Mouse (Mus musculus): Measurements from ENCODE around the gene Ccr9. TPM values are rescaled to one million over a fixed set of nuclear protein-coding genes. Genes with fewer than 3 reads are reported as not detected.

Ccr9 gene
- total RNA-seq (2021) = under 1 TPM in 1 of 2 experiments, not detected in 1; 0.09 TPM
- long read RNA-seq, partial matches to known transcripts = 0 of 4 reads
- long read RNA-seq, other reads (novel, unspliced or antisense) = 4 of 4 reads

DNA sequence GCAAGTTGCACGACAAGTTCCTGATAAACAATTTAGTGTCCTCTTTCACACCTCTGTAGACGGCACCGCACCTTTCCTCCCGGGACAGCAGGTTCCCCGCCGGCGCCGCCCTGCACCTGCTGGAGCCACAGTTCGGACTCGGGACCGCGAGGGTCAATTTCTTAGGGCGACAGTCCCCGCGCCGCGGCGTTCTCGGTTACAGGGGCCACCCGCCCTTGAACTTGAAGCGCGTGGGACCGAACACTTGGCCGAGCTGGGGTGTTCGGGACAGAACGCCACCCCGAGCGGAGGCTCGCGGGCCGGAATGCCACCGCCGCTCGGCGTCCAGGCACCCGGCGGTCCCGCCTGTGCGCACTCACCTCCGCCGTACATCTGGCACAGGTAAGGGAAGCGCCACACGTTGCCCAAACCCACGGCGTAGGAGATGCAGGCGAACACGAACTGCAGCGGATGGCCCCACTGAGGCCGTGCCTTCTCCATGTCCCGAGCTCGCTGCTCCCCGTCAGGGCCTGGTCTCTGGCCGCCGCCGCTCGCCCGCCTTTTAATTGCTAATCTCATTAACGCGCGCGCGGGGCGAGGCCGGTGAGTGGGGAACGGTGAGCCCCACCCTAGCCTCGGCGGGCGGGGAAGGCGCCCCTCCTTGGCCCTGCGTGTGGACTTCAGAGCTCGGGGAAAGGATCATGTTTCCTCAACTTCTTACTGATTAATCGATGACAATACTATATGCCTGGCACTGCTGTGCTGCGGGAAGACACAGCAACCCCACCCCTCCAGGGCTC, at the start of gene Ccr9, which contains the start of gene Slc6a20a:
Gene Ccr9 (plus strand): TSS at position 113 of the 779 bp plus-strand sequence.
Gene Slc6a20a (minus strand): TSS at position 559 of the 779 bp plus-strand sequence.
- no peak for DNase-seq (ENCODE audit: low spot score in 2 of 2)

- DNase-seq (ENCODE audit: low spot score in 2 of 2) = no peak
Observed at GRCm38 (mm10) chr9:123631666-123632065, 46.6 kb upstream of the Ccr9 start.

DNA sequence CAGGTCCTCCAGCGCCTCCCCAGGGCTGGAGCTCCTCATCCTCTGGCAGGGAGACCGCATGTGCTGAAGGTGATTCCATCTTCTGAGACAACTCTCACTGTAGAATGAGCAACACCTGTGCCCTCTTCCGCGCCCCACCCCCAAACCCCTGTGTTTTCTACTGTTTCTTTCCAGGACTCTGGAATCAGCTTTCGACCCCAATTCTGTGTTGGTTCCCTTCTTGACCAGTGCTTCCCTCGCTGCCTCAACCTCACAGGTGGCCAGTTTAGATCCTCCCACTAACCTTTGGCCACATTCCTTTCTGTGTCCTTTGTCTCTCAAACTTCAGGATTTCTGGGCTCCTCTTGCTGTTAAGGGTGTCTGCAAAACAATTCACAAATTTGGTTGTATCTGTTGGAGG, 46.0 kb upstream of the Ccr9 start, which contains the start of gene Slc6a20b:
Gene Slc6a20b (minus strand): TSS at position 285 of the 400 bp plus-strand sequence.
- no peak for DNase-seq (ENCODE audit: low spot score in 2 of 2)

DNA sequence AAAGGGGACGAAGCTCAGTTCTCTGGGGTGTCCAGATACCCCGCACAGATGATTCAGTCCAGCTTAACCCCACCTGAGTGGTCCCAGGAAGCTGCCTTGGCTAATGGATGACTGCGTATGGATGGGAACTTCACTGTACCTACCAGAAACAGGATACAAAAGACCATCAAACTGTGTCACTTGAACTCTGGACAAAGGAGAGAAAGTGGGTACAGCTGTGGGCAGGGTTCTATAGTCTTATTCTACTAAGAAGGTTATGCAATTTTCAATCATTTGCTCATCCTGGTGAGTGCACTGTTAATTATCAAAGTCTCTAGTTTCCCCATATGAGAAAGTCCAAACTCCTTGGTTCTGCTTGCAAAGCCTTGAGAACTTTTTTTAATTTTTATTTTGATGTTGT, 45.2 kb upstream of the Ccr9 start:
- no peak for DNase-seq (ENCODE audit: low spot score in 2 of 2)

- no peak for DNase-seq (ENCODE audit: low spot score in 2 of 2)
Observed at GRCm38 (mm10) chr9:123636771-123637170, 41.5 kb upstream of the Ccr9 start.

DNA sequence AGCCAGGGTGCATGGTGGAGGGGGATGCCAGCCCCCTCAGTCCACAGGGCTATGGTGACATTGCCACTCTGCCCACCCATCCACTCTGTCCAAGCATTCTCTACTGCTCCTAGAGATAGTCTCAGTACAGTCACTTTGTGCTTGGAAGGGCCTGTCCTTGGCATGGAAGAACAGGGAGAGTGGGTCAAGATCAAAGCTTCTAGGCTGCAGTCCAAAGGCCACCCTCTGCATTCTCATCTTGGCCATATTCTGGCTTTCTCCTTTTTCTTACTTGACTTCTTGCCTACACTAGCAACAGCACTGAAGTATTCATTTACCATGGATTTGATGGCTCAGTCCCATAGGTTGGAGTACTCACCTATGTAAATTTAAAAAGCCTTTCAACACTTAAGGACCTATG, 40.0 kb upstream of the Ccr9 start:
- no peak for DNase-seq (ENCODE audit: low spot score in 2 of 2)

- DNase-seq (ENCODE audit: low spot score in 2 of 2) = peak in 1 of 2 experiments; percentile 35
Observed at GRCm38 (mm10) chr9:123638668-123639089, 39.6 kb upstream of the Ccr9 start.

GRCm38 (mm10) chr9:123640106-123640505, 38.1 kb upstream of the Ccr9 start:
- DNase-seq (ENCODE audit: low spot score in 2 of 2) = no peak

DNA sequence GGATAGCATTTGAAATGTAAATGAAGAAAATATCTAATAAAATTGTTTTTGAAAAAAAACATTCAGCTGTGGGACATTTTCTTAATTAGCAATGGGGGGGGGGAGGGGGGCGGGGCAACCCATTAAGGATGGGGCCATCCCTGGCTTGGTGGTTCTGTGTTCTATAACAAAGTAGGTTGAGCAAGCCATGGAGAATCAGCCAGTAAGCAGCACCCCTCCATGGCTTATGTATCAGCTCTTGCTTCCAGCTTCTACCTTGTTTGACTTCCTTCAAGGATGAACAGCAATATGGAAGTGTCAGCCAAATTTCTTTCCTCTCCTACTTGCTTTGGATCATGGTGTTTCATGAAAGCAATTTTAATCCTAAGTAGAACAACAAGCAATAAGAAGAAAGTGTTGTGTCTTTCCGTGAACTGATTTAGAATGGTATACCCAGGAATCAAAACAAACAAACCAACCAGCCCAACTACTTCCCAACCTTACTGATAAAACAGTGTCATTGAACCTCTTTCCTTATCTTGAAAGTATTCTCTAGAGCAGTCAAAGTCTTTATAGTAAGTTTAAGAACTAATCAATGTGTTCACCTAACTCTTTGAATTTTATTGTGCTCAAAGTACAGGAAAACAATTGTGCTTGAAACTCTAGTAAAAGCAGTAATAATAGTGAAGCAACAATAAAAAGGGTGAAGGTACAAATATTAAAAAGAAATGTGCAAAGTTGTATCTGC, 28.3 kb upstream of the Ccr9 start:
- no peak for DNase-seq (ENCODE audit: low spot score in 2 of 2)

GRCm38 (mm10) chr9:123651369-123651768, 26.9 kb upstream of the Ccr9 start:
- DNase-seq (ENCODE audit: low spot score in 2 of 2) = no peak

- DNase-seq (ENCODE audit: low spot score in 2 of 2) = no peak
Observed at GRCm38 (mm10) chr9:123657457-123657856, 20.8 kb upstream of the Ccr9 start.

- no peak for DNase-seq (ENCODE audit: low spot score in 2 of 2)
Observed at GRCm38 (mm10) chr9:123658981-123659380, 19.3 kb upstream of the Ccr9 start.

GRCm38 (mm10) chr9:123659986-123660676, 18.1 kb upstream of the Ccr9 start:
- peak in 1 of 2 experiments; percentile 26 for DNase-seq (ENCODE audit: low spot score in 2 of 2)

- peak; percentile 32 to 41 for DNase-seq (ENCODE audit: low spot score in 2 of 2)
Observed at GRCm38 (mm10) chr9:123665645-123666044, 12.6 kb upstream of the Ccr9 start.

DNA sequence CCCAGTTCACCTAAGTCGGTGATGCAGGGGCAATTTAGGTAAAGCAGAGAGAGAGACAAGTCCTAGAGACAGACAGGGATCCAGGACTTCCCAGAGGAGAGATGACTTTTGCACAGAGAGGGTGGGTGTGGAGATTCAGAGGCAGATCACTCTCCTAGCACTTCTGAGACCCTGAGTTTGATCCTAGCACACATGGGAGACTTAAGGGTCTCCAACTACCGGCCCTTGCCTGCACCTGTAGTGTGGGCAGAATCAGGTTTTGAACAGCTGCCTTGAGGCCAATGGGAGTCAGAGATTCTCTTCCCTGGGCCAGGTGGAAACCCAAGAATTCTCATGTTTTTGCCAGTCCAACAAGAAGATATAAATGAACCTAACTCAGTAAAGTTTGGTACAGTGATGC, 959 bp downstream of the Ccr9 start:
- no peak for DNase-seq (ENCODE audit: low spot score in 2 of 2)

DNA sequence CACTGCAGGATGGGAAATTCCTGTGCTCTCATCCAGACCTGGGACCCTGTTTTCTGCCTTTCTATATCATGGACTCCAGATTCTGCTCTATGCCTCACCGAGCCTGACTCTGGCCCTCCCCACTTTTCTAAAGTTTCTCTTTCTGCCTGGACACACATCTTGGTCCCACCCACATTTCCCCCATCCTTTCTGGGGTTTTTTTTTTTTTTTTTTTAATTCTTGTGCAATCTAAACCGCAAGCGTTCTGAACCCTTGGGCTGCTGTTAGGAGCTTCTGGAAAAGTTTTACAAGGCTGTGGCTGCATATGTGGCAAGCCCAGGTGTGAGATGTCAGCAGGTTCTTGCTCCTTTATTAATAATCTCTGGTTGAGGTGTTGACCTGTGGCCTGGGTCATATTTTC, 5.5 kb downstream of the Ccr9 start:
- no peak for DNase-seq (ENCODE audit: low spot score in 2 of 2)

DNA sequence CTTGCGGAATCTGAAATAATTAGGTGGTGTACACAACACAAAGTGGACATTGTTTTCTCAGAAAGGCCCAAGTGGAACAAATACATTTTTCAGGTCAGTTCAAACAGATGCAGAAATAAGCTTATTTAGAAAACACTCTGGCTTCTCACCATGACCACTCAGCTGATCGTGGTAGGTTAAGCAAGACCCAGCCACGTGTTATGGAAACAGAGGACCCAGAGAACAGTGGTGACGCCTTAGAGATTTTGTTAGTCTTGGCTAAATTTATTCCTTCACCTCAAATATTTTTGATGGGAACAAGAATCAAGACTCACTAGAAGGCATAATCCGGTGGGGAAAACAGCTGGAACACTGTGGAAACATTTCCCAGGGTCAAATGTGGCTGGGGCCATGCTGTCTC, 8.0 kb downstream of the Ccr9 start:
- DNase-seq (ENCODE audit: low spot score in 2 of 2) = no peak

DNA sequence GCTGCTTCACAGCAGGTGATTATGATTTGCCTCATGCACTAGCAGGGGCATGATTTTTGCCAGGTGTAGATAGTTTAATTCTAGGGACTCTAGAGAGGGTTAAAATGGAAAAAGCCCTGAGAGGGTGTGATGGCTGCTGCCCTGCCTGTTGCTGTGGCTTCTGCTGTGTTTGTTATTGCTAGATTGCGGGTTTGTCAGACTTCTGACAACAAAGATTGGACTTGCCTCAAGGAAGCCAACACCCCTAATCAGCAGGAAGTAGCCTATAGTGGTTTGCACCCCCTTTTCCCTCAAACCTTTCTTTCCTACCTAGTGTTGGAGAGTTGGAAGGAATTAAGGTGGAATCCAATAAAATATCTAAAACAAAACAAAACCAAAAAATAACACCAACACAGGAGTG, 10.0 kb downstream of the Ccr9 start:
- DNase-seq (ENCODE audit: low spot score in 2 of 2) = no peak

DNA sequence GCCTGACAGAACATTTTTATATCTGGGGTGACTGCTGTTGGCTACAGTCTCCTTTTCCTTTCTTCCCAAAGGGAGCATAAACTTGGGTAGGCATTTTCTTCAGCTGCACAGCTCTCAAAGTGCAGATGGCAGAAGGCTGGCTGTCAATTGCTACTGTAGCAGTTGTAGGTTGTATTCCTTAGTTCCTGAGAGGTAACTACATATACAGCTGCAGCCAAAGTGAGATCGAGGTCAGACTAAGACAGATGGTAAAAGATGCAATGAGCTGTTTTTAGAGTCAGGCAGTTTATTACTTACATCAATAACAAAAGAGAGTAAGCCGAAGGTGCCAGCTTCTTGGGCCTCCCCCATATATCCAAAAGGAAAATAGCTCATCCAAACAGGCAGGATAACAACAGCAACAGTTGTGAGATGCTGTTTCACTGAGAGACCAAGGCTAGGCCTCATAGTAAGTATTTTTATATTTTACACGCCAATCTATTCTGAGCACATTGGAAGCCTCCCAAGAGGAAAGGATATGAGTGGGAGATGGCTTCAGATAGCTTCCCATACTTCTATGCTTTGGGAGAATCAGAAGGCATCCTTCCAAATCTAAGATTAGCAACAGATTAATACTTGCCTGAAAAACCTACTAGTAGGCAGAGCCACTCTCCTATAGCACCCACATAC, 17.5 kb downstream of the Ccr9 start:
- no peak for DNase-seq (ENCODE audit: low spot score in 2 of 2)

DNA sequence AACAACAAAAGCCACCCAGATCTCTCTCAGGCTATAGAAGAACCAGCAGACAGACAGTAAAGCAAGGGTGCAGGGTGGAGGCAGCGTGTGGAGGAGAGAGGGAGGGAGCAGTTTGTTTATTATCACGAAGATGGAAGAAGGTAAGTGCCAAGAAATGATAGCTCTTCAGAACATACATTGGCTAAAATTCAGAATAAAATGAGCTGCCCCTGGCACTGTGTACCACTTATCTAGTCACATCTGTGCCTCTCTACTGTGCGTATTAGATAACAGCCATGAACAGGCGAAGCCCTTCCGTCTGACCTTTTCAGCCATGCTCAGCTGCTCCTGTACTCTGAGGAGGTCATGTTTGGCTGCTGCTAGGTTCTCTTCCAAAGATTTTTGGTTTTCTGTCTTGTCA, 23.6 kb downstream of the Ccr9 start:
- no peak for DNase-seq (ENCODE audit: low spot score in 2 of 2)

DNA sequence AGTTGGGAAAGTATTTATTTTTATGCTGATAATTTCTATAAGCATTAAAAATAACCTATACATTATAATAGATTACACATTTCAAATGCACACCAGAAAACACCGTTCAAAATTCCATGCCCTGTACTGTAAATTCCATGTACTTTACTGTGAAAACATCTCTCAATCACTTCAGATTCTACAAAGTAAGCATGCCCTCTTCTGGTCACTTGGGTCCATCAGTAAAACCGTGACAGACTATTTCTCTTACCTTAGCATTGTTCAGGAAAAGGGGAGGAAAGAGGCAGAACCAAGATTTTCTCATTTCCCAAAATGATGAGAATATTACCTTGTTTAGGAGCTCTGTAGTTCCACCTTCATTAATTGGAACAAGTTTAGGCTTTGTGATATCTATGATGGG, 31.0 kb downstream of the Ccr9 start:
- DNase-seq (ENCODE audit: low spot score in 2 of 2) = no peak
